Mouse (Mus musculus): ENCODE data around the gene Gcfc2. TPM values are rescaled to one million over a fixed set of nuclear protein-coding genes. Genes with fewer than 3 reads are reported as not detected.

The Gcfc2 gene
- polyA plus RNA-seq (2015; fragmentation: Illumina TruSeq; extraction: RNeasy Lipid Tissue Mini Kit (QIAGEN cat#74804); ENCODE audit: insufficient read depth, low replicate concordance): 15.2 TPM

GRCm38 (mm10) chr6:81923523-81924142 lies at the start of gene Gcfc2:
TSS of gene Gcfc2 (plus strand) at chr6:81923669.

GRCm38 (mm10) chr6:81965296-81966067 lies 42.0 kb downstream of the Gcfc2 start, which contains the start of gene Mrpl19:
TSS of gene Mrpl19 (minus strand) at chr6:81965958.

Other genes starting within 250 kb of the Gcfc2 start
- gene Mrpl19, start 42.3 kb downstream of the Gcfc2 start, polyA plus RNA-seq (2015; fragmentation: Illumina TruSeq; extraction: RNeasy Lipid Tissue Mini Kit (QIAGEN cat#74804); ENCODE audit: insufficient read depth, low replicate concordance): 33.1 TPM
- 0.51 TPM for gene Eva1a, start 117.4 kb downstream of the Gcfc2 start, polyA plus RNA-seq (2015; fragmentation: Illumina TruSeq; extraction: RNeasy Lipid Tissue Mini Kit (QIAGEN cat#74804); ENCODE audit: insufficient read depth, low replicate concordance)

Data from spleen, adult 10 weeks (tissue).